Mouse (Mus musculus) B cell, adult 2 months (primary cell): ENCODE measurements at regions not wholly inside any gene's neighbourhood (a gene's known extent, or its start where the extent isn't known, plus 50 kb on each side); places are given as distances from the start of the nearest gene placed in this dataset.

Experiments
- DNase-seq, 2 experiments: peaks; one replicate each; pipeline ENCODE4 v3.0.0; 2022

- no peak for DNase-seq
These were observed 55.7 kb downstream of the Plk2 start for GRCm38 (mm10) chr13:110450526-110450925.

GRCm38 (mm10) chr13:110452009-110452525, 57.2 kb downstream of the Plk2 start:
- no peak for DNase-seq

DNA sequence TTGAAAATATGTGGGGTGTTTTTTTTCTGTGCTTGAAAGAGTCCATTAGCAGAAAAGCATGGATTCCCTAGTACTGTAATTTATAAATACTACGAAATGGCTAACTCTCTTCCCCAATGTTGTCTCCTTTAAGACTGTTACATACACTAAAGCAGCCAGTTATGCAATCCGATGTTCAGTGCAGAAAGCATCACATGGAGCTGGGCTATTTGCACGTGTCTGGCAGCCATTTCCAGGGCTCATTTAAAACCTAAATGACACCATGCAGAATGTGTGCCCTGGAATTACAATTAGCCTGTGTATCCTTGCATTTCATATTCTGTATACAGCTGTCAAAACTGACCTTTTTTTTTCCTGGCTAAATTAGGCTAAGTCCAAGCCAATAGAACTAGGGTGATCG, 60.2 kb downstream of the Plk2 start:
- no peak for DNase-seq

GRCm38 (mm10) chr13:110455569-110456196, 60.8 kb downstream of the Plk2 start:
- no peak for DNase-seq

- DNase-seq = no peak
These were observed 63.9 kb downstream of the Plk2 start for GRCm38 (mm10) chr13:110458701-110459100.

DNA sequence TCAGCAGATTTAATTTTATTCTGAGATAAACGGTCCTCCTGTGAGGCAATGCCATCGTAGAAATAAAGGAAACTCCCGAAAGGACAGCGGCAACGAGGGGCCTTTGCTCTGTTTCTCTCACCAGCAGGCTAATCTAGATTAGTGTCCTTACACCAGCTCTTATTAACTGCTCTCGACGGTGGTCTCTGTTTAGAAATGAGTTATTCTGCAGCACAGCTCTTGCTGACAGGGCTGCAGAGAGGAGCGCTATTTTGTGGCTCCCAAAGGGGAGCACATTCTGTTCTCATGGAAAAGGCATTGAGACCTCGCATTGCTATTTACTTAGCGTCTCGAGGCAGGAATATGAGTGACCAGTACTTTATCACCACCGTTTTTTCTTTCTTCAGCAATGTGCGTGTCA, 66.7 kb downstream of the Plk2 start:
- no peak for DNase-seq

DNA sequence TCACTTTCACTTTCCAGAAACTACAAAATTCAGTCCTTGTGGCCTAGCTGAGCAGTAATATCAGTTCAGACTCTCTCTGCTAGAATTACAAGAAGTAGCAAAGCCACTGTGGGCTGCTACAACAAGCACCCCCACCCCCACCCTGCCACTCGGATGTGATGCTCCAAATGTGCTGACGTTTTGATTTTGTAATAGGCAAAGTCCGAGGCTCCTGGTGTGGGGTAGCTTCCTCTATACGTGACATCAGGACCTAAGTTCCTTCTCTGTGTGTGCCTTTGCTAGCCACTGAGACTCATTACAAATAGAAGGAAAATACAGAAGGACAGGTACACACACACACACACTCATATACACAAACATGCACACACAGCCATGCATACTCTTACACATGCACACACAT, 76.7 kb downstream of the Plk2 start:
- DNase-seq = no peak

- peak; percentile 60 for DNase-seq
These were observed 82.9 kb downstream of the Plk2 start for GRCm38 (mm10) chr13:110477709-110478108.

DNA sequence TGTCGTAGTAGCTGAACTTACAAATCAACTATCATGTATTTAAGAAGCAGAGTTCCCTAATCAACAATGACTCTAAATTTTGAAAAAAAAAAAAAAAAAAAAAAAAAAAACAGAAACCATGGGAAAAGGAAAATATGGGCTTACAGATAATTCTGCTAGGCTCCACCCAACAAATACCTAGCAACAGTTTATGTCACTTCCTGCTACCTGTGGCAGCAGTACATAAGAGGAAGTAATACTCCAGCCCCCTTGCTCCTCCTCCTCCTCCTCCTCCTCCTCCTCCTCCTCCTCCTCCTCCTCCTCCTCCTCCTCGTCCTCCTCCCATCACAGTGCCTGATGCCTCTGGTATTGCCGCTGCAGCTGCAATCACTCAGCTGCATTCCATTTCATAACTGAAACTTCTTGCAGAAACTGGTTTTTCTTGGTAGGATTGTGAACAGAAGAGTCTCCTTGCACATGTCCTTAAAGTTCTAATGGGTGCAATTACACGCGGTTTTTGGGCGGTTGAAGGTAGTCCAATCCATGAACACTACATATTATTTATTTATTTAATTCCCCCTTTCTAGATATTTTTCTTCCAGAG, 89.6 kb downstream of the Plk2 start:
- peak; percentile 19 to 29 for DNase-seq

GRCm38 (mm10) chr13:110485515-110485914, 90.7 kb downstream of the Plk2 start:
- DNase-seq = no peak

DNA sequence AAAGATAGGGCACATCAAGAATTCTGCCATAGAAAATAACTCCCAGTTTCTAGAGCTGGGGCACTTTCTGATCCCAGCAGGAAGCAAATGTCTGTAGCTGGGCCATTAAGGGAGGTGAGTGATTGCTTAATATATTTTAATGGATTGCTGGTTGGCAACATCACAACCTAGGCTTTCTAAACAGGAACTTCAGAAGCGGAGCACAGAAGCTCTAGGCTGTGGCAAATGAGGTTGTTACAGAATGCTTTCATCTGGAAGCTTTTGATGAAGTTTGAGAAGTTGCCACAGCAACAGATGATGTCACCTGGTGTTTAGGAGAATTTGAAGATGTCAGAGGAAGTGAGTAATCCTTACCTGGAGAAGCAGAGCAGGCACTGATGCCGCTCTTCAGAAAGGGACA, 95.3 kb downstream of the Plk2 start:
- DNase-seq = no peak

DNA sequence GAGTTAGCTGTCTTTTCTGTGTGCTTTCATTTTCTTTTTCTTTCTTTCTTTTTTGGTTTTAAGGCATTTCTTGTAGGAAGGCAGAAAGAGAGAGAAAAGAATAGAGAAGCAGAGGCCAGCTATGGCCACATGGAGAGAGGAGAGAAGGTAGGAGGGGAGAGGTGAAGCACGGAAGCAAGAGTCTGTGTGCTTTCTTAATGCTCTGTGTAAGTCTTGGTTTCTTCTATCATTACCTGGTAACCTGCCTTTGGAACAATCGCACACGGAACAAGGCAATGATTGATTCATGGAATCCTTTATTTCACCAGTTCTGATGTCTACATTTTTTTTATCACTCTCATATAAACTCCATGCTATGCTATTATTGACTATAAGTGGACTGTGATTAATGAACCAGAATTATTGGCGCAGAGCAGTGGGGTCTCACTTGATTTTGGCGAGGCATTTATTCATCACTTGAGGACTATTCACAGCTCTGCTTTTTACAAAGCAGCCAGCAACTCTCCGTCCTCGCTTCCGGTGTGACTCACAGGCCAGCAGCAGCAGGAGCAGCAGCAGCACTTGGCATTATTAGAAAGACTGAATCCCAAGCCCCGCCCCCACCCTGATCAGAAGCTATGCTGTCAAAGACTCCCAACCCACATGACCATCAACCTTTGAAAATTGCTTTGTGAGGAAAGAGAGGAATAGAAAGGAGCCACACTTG, 97.6 kb downstream of the Plk2 start:
- no peak for DNase-seq

DNA sequence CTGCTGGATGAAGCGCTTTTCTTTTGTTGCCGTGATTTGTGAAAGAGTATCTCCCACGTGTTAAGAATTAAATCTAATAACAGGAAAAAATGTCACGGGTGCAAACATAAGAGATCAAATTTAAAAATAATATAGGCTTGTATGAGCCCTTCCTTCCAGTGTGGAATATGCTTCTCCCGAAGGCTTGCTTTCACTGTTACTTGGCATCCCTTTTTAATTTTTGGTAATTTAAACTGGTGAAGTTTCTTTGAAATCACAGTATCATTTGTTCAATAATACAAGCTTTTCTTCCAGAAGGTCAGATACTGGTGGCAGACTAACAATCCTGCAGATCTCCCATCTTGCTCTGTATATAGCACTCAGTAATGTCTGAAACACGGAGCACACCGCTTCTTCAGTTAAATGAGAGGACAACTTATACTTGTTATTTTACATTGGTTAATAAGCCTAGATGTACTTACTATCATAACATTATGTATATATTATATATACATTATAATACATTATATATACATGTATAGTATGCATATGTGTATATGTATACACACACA, 98.2 kb downstream of the Plk2 start:
- DNase-seq = no peak

- no peak for DNase-seq
These were observed 102.6 kb downstream of the Plk2 start for GRCm38 (mm10) chr13:110497461-110497860.

DNA sequence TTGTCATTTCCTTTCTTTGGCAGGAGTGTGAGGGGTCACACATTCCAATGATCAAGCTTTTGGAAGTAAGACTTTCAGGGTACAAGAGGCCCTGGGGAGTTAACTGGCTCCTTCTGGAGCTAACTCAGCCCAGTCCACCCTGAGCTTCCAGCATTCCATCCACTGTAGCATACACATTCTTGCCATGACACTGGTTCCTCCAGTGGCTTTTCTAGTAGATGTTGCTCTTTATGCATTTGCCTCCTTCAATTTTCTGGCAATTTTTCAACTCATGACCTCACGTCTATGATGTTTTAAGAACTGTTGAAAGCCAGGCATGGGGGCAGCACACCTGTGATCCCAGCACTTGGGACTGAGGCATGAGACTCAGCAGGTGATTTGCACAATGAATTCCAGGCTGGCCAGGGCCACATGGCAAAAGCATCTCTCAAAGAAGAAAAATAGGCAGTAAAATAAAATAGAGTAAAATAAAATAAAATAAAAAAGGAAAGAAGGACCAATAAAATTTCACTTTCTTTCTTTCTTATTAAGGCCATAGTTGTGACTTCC, 113.0 kb downstream of the Plk2 start:
- DNase-seq = no peak

DNA sequence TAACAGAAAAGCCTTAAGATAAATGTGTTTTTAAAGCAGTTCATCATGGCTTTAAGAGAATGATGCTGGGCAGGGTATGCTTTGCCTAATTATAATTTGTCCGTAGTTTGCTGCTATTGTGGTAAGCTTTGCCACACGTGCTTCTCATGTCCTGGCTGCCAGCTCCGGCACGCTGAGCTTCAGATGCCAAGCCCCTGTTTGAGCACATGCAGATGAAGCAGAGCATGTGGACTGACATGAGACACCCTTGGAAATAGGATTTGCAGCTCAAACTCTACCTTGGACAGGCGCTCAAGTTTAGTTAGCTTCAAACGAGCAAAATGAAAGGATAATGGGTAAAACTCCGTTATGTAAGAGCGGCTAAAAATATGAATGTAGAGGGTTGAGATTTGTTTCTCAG, 123.1 kb downstream of the Plk2 start:
- no peak for DNase-seq

DNA sequence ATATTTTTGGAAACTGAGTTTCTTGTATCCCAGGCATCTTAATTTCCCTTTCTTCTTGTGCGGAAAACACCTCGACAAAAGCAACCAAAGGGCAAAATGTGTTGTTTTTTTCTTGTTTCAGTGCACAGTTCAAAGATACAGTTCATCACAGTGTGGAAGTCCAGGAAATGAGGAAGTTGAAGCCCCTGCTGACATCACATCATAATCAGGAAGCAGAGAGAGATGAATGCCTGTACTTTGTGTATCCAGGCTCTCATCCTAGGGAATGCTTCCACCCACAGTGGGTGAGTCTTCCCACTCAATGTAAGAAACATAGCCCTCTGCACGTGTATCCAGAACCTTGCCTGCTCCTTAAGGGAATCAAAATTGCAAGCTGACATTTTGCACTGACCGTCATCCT, 128.1 kb downstream of the Plk2 start:
- no peak for DNase-seq

DNA sequence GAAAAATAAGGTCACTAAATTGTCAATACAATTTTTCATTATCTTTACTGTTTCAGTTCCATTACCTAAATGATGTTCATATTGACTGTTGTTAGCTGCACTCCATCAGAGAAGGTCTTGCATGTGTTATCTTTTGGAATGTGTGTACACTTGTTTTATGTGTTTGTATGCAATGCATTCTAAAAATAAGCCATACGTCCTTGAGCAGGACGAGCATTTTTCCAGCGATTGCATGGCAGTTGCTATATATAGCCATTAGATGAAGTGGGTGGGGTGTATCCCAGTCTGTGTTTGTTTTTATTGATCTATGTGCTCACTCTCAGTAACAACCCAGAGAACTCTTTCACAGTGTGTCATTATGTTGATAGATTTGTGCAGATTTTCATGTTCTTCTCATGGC, 132.8 kb downstream of the Plk2 start:
- no peak for DNase-seq

DNA sequence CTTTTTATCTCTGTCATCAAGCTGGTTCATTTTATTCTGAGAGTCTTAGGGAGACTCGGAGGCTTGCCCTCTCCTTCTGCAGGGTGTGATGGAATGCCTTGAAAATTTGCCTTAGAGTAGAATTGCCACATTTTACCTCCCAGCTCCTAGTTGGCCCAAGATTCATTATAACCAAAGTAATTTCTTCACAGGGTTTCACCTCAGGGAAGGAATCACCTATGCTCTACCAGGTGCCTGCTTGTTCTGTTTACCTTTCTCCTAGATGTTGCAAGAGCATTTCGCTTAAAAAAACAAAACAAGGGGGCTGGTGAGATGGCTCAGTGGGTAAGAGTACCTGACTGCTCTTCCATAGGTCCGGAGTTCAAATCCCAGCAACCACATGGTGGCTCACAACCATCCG, 134.8 kb downstream of the Plk2 start:
- DNase-seq = no peak

GRCm38 (mm10) chr13:110534320-110534764, 139.5 kb downstream of the Plk2 start:
- DNase-seq = no peak

- no peak for DNase-seq
These were observed 140.9 kb downstream of the Plk2 start for GRCm38 (mm10) chr13:110535785-110536184.

GRCm38 (mm10) chr13:110537960-110538463, 143.2 kb downstream of the Plk2 start:
- peak in 1 of 2 experiments; percentile 28 for DNase-seq

DNA sequence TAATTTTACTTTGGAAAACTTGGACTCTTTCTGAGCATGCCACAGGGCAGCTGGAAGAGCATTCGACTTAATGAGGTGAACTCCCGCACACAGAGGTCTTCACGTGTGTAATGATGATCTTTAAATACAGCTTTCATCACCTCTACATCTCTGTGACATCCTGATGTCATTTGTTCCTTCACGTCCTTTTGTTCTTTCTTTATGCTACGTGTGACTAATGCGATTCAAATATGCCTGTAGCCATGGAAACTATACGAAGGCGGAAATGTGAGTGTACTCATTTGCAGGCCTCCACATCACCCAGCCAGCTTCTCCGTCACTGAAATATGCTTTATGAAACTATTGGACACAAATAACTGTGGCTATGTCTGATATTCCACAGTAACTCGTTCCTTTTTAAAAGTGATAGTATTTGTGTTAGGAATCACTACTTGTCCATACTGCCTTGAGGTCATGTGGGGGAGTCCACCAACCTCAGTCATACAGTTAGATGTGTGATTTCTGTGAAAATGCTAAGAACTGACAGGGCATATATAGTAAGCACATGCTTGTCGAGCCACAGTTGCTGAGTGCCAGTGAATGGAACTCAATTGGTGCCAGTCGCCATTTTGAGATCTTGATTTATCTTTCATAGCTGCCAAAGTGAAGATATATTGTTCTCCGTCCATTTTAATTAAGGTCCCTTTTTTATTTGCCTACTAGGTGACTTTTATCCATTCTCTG, 145.9 kb downstream of the Plk2 start:
- DNase-seq = no peak
